Mouse (Mus musculus) ES-E14 (cell line): ENCODE data around the gene Ptprh.

Experiments
- CHD2 ChIP-seq: IDR thresholded peaks from 2 replicates; pipeline ENCODE4 v1.6.1; 2014; ENCODE audit warnings: mild to moderate bottlenecking, low read depth, low read length, inconsistent platforms
- HCFC1 ChIP-seq: IDR thresholded peaks from 2 replicates; pipeline ENCODE4 v1.6.1; 2012; ENCODE audit warnings: low read length, inconsistent platforms, borderline replicate concordance; ENCODE audit not compliant: insufficient read depth
- MAFK ChIP-seq: IDR thresholded peaks from 2 replicates; pipeline ENCODE4 v1.6.1; 2014; ENCODE audit warnings: mild to moderate bottlenecking, low read depth, low read length, inconsistent platforms; ENCODE audit not compliant: insufficient read depth
- ZC3H11A ChIP-seq: IDR thresholded peaks from 2 replicates; pipeline ENCODE4 v1.6.1; 2012; ENCODE audit warnings: low read depth, mild to moderate bottlenecking, inconsistent platforms, low read length, borderline replicate concordance
- ZNF384 ChIP-seq: IDR thresholded peaks from 2 replicates; pipeline ENCODE4 v1.6.1; 2012; ENCODE audit warnings: low read depth, low read length, inconsistent platforms

DNA sequence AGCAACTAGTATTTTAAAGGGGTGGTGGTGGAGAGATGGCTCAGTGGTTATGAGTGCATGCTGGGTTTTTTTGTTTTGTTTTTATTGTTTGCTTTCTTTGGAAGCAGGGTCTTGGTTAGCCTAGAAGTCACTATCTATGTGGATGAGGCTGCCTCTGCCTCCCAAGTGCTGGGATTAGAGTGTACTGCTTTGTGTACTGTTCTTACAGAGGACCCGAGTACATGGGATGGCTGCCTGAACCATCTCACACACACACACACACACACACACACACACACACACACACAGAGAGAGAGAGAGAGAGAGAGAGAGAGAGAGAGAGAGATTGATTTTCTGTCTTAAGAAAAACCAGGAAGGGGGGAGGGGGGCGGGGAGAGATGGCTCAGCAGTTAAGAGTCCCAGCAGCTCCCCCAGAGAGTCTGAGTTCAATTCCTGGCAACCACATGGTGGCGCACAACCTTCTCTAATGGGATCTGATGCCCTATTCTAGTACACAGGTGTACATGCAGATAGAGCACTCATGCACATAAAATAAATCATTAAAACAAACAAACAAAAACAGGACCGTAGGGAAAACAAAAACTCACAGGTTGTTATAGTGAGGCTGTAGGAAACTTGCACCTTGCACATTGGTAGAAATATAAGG is 19.8 kb upstream of the Ptprh start:
- TF ChIP-seq HCFC1 (no peak), ZNF384 (no peak), CHD2 (no peak), MAFK (no peak), ZC3H11A (0 out of 2 replicates have a peak, but pooled peaks have one; percentile 9)
